Mouse (Mus musculus): ENCODE data around the gene Klhl31. TPM values are rescaled to one million over a fixed set of nuclear protein-coding genes. Genes with fewer than 3 reads are reported as not detected.

The Klhl31 gene
- polyA plus RNA-seq, 1 experiment: 1.7 TPM

- no peak overlapping the region for H3K27ac ChIP-seq (replicated peaks; ENCODE audit: low read depth, low read length)
- no peak overlapping the region for H3K4me3 ChIP-seq (ENCODE audit: insufficient read depth, low read depth, low read length)
- H3K4me1 ChIP-seq (ENCODE audit: control insufficient read depth, insufficient read depth, insufficient read length, low read length): 0 out of 2 replicates have a peak, but pooled peaks cover 2% of the 10 kb centered on the region
Measured at GRCm38 (mm10) chr9:77704108-77704507, 67.8 kb downstream of the Klhl31 start.

DNA sequence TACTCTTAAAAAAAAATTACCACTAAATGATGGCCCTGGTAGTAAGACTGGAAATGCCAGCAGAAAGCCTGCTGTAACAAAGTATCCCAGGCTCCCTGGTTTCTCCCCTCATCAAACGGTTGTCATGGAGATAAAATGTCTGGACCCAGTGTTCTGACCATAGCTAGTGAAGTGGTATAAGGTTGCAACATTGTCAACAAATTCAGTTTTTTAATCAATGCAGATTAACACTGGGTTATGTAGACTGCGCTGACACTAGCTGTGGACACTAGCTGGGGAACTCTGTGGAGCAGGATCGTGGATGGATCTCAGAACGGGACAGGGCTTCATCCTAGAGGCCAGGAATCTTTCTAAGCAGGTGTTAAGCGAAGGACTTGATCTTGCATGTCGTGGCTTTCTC lies 70.2 kb downstream of the Klhl31 start:
- Histone ChIP-seq H3K4me3 (ENCODE audit: insufficient read depth, low read depth, low read length) (no peak overlapping the region), H3K4me1 (ENCODE audit: control insufficient read depth, insufficient read depth, insufficient read length, low read length) (0 out of 2 replicates have a peak, but pooled peaks cover 2% of the 10 kb centered on the region), H3K27ac (replicated peaks; ENCODE audit: low read depth, low read length) (no peak overlapping the region)

- 0 out of 2 replicates have a peak, but pooled peaks cover 2% of the 10 kb centered on the region for H3K4me1 ChIP-seq (ENCODE audit: control insufficient read depth, insufficient read depth, insufficient read length, low read length)
- H3K27ac ChIP-seq (replicated peaks; ENCODE audit: low read depth, low read length): no peak overlapping the region
- H3K4me3 ChIP-seq (ENCODE audit: insufficient read depth, low read depth, low read length): no peak overlapping the region
Measured at GRCm38 (mm10) chr9:77707433-77708139, 71.3 kb downstream of the Klhl31 start.

GRCm38 (mm10) chr9:77708950-77709349 lies 72.7 kb downstream of the Klhl31 start:
- Histone ChIP-seq H3K27ac (replicated peaks; ENCODE audit: low read depth, low read length) (no peak overlapping the region), H3K4me1 (ENCODE audit: control insufficient read depth, insufficient read depth, insufficient read length, low read length) (0 out of 2 replicates have a peak, but pooled peaks cover 2% of the 10 kb centered on the region), H3K4me3 (ENCODE audit: insufficient read depth, low read depth, low read length) (no peak overlapping the region)

Other genes starting within 250 kb of the Klhl31 start
- 1.6 and 3.3 TPM in 2 replicates for gene Lrrc1, start 91.6 kb upstream of the Klhl31 start, polyA plus RNA-seq (2012; ENCODE audit: insufficient read depth, insufficient read length, missing spikeins)
- 11.1 and 11.6 TPM in 2 replicates for gene Gclc, start 118.0 kb downstream of the Klhl31 start, polyA plus RNA-seq (2012; ENCODE audit: insufficient read depth, insufficient read length, missing spikeins)